Comparison of ENCODE assay signal across 11 mouse cellular contexts in the genomic region with DNA sequence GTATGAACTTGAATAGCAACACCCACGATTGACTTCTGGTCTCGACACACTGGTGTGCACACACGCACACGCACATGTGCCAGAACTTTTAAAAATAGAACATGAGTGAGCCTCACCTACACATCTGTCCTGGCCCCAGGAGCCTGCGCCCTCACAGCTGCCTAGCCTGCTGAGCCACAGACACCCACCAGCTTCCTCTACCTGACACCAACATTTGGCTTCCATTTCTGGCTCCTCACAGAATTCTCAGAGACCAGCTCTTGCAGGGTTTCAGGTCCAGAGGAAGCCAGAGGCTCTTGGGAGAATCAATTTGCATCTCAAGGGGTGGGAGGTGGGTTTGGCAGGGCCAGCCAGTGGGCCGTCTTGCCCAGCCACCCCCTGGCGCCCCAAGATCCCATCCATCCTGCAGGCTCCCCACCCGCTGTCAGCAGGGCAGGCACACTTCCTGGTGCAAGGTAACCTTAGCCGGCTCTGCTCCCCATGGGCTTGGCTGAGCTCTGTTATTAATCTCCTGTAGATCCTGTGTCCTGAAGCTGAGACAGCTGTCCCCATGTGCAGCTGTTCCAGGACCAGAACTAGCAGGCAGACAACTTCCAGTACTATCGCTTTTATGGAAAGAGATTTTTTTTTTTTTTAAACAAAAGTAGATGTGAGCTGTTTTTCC. TPM values are rescaled to one million over a fixed set of nuclear protein-coding genes. Genes with fewer than 3 reads are reported as not detected.
DNase-seq lines count a peak whose midpoint lies in the region; ATAC-seq and TF ChIP-seq lines count a peak whose summit lies in the region.
"Had no signal": no experiment of that assay in that cellular context is flagged by ENCODE, and none has a peak within 500 bp of the region (broad histone marks: within the 10 kb centered on the region; RNA-seq: fewer than 3 reads in every experiment).

No protein-coding gene starts in this region.

- H3K9ac ChIP-seq in hindbrain, embryonic 11.5 days (ENCODE audit: low read depth, low read length) = no peak overlapping the region
- H3K9ac ChIP-seq in hindbrain, postnatal 0 days (replicated peaks; ENCODE audit: low read length) = no peak overlapping the region
- H3K9ac ChIP-seq in stomach, embryonic 15.5 days = no peak overlapping the region
- H3K9ac ChIP-seq: liver, embryonic 13.5 days had no signal

- whole genome bisulfite sequencing in hindbrain, embryonic 11.5 days = 57% methylated on average over 10 of the region's 10 CpGs
- WGBS in hindbrain, postnatal 0 days = 62% methylated on average over 10 of the region's 10 CpGs
- WGBS in stomach, embryonic 15.5 days = 43% methylated on average over 10 of the region's 10 CpGs

- ATAC-seq in hindbrain, embryonic 11.5 days (ENCODE audit: low FRiP score) = no peak
- no peak for ATAC-seq in hindbrain, postnatal 0 days
- no peak; the same call in 1 of the 2 replicates for ATAC-seq in stomach, embryonic 15.5 days (ENCODE audit: insufficient read depth, low FRiP score, low read depth)

- H3K27me3 ChIP-seq in hindbrain, embryonic 11.5 days (ENCODE audit: control insufficient read depth, insufficient read depth, low read length) = no peaks in the 10 kb centered on the region
- no peaks in the 10 kb centered on the region for H3K27me3 ChIP-seq in hindbrain, postnatal 0 days (ENCODE audit: insufficient read depth, low read length)
- H3K27me3 ChIP-seq in stomach, embryonic 15.5 days (replicated peaks) = no peaks in the 10 kb centered on the region
- H3K27me3 ChIP-seq: liver, embryonic 13.5 days had no signal

- H3K4me3 ChIP-seq in hindbrain, embryonic 11.5 days (ENCODE audit: low read depth, low read length) = no peak overlapping the region
- H3K4me3 ChIP-seq in hindbrain, postnatal 0 days (ENCODE audit: low read length) = no peak overlapping the region
- no peak overlapping the region for H3K4me3 ChIP-seq in stomach, embryonic 15.5 days (replicated peaks)
- H3K4me3 ChIP-seq: liver, embryonic 13.5 days had no signal

- DNase-seq in hindbrain, embryonic 11.5 days (ENCODE audit: low spot score) = no peak
- DNase-seq in hindbrain, postnatal 0 days (ENCODE audit: low spot score) = no peak
- DNase-seq in embryo, embryonic 10.5 days (ENCODE audit: low spot score) = peak; percentile 51
- DNase-seq in gastrocnemius, postnatal 10 days = peak; percentile 50
- no peak for DNase-seq in layer of hippocampus, adult 11-12 months (ENCODE audit: low spot score)
- DNase-seq in urinary bladder, postnatal 10 days (ENCODE audit: low spot score) = no peak
- DNase-seq in adrenal gland, postnatal 36 days = no peak
- DNase-seq: cerebellum, adult 11 months; liver, embryonic 13.5 days had no signal

- no peaks in the 10 kb centered on the region for H3K9me3 ChIP-seq in hindbrain, embryonic 11.5 days (ENCODE audit: control insufficient read depth, low read length)
- H3K9me3 ChIP-seq in hindbrain, postnatal 0 days (ENCODE audit: low read length) = no peaks in the 10 kb centered on the region
- no peaks in the 10 kb centered on the region for H3K9me3 ChIP-seq in stomach, embryonic 15.5 days
- H3K9me3 ChIP-seq: liver, embryonic 13.5 days had no signal

- TF ChIP-seq CTCF in hindbrain, postnatal 0 days (IDR thresholded peaks at IDR 0.05; ENCODE audit: low read depth) = no peak

- 0 out of 2 replicates have a peak overlapping the region, but pooled peaks have one; percentile 20 for H3K27ac ChIP-seq in hindbrain, embryonic 11.5 days (ENCODE audit: low read depth, low read length)
- no peak overlapping the region for H3K27ac ChIP-seq in hindbrain, postnatal 0 days
- peak overlapping the region; percentile 5 for H3K27ac ChIP-seq in stomach, embryonic 15.5 days
- H3K27ac ChIP-seq: liver, embryonic 13.5 days had no signal

- H3K4me1 ChIP-seq in hindbrain, embryonic 11.5 days (replicated peaks; ENCODE audit: control insufficient read depth, insufficient read depth, low read length) = no peaks in the 10 kb centered on the region
- no peaks in the 10 kb centered on the region for H3K4me1 ChIP-seq in hindbrain, postnatal 0 days (ENCODE audit: insufficient read depth, low read length)
- no peaks in the 10 kb centered on the region; the same call in 1 of the 2 replicates for H3K4me1 ChIP-seq in stomach, embryonic 15.5 days
- H3K4me1 ChIP-seq: liver, embryonic 13.5 days had no signal

- H3K36me3 ChIP-seq in hindbrain, embryonic 11.5 days (ENCODE audit: control insufficient read depth, insufficient read depth, low read length) = no peaks in the 10 kb centered on the region
- H3K36me3 ChIP-seq in hindbrain, postnatal 0 days (ENCODE audit: insufficient read depth, low read length) = no peaks in the 10 kb centered on the region
- H3K36me3 ChIP-seq in stomach, embryonic 15.5 days = no peaks in the 10 kb centered on the region
- H3K36me3 ChIP-seq: liver, embryonic 13.5 days had no signal

- H3K4me2 ChIP-seq in hindbrain, embryonic 11.5 days (replicated peaks; ENCODE audit: low read depth, low read length) = no peak overlapping the region
- no peak overlapping the region for H3K4me2 ChIP-seq in hindbrain, postnatal 0 days (ENCODE audit: low read depth, low read length)
- no peak overlapping the region for H3K4me2 ChIP-seq in stomach, embryonic 15.5 days
- H3K4me2 ChIP-seq: liver, embryonic 13.5 days had no signal

RNA-seq across cellular contexts. Expression of gene Col26a1, which starts 13.4 kb away (rescaled TPM):
- 30.9 and 35.9 TPM in 2 replicates for polyA plus RNA-seq in hindbrain, embryonic 11.5 days (2014; fragmentation: Nextera tagmentation; extraction: Ambion mirVana)
- 56.6 and 66.6 TPM in 2 replicates for total RNA-seq in hindbrain, postnatal 0 days (2014; rRNA removed)
- 34.7 and 35.6 TPM in 2 replicates for polyA plus RNA-seq in hindbrain, postnatal 0 days (2015; fragmentation: Nextera tagmentation; extraction: Ambion mirVana)
- 10 to 100 TPM; 24.4 to 28.0 TPM for total RNA-seq in gastrocnemius, postnatal 10 days (2021)
- 20.6 and 25.3 TPM in 2 replicates for polyA plus RNA-seq in stomach, embryonic 15.5 days (2015; fragmentation: Nextera tagmentation; extraction: Ambion mirVana)
- total RNA-seq in adrenal gland, postnatal 36 days (2021) = under 1 TPM; 0.26 to 0.43 TPM
- total RNA-seq: megakaryocyte-erythroid progenitor cell, adult 5-6 weeks had no signal

RNA-seq across cellular contexts. Expression of gene Ift22, which starts 38.4 kb away (rescaled TPM):
- polyA plus RNA-seq in hindbrain, embryonic 11.5 days (2014; fragmentation: Nextera tagmentation; extraction: Ambion mirVana) = 119 TPM in 2 replicates
- total RNA-seq in hindbrain, postnatal 0 days (2014; rRNA removed) = 18.4 and 20.1 TPM in 2 replicates
- 119 and 123 TPM in 2 replicates for polyA plus RNA-seq in hindbrain, postnatal 0 days (2015; fragmentation: Nextera tagmentation; extraction: Ambion mirVana)
- 1 to 10 TPM; 7.3 to 8.3 TPM for total RNA-seq in gastrocnemius, postnatal 10 days (2021)
- 59.5 and 62.3 TPM in 2 replicates for polyA plus RNA-seq in stomach, embryonic 15.5 days (2015; fragmentation: Nextera tagmentation; extraction: Ambion mirVana)
- total RNA-seq in adrenal gland, postnatal 36 days (2021) = 10 to 100 TPM; 31.9 to 39.4 TPM

Comparison
In these comparisons a context has a peak if more than half of its experiments do, and no peak if none do; other contexts are left out.
1. DNase-seq: peak in embryo, embryonic 10.5 days (single experiment) and gastrocnemius, postnatal 10 days (single experiment); none in hindbrain, embryonic 11.5 days (single experiment), hindbrain, postnatal 0 days (single experiment), layer of hippocampus, adult 11-12 months (single experiment), urinary bladder, postnatal 10 days (single experiment) and adrenal gland, postnatal 36 days (0 of 2).
2. RNA of gene Col26a1, which starts 13.4 kb away (total RNA-seq): 56.6 to 66.6 TPM in hindbrain, postnatal 0 days and 24.4 to 28.0 TPM in gastrocnemius, postnatal 10 days; 0.26 to 0.43 TPM in adrenal gland, postnatal 36 days; every median in the first group is over 10 times any median in the second.